8 mouse cellular contexts compared by ENCODE assay signal in the genomic region with DNA sequence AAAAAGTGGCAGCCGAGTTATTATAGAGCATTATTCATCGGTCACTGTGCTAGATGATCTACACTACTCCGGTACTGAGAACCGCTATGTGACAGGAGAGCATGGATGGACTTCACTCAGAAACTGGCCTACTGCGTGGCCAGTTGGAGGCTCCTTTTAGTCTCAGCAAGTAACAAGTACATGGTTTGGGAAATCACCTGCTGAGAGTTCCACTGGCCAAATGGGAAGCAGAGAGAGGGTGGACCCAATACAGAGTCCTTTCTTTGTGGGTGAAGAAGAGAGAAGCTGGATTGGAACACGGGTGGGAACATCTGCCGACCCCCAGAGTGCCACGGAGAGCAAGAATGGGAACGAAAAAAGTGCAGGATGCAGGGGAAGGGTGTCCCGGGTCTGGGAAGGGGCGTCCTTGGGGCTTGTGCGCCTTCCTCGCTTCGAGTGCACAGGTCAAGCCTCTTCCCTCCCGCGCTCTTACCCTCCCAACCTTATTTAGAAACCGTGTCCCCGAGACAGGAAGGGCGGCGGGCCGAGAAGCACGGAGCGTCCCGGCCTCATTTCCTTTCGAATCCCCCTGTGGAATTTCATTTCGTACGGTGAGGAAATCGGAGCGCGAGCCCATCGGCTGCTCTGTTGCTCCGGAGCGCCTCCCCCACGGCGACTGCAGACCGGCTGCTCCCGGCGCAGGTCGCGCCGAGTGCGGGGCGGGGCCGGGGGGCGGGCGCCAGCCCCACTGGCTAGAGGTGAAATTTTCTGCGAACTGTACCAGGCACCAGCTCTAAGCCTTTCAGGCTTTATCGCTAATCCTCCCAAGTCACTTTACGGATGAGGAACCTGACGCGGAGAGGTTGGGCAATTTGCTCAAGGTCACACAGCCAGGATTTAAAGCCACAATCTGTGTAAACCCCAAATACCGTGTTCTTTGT. TPM values are rescaled to one million over a fixed set of nuclear protein-coding genes. Genes with fewer than 3 reads are reported as not detected.
A peak's percentile ranks its signal among the peaks of the same experiment; 100 is the strongest.
DNase-seq lines count a peak whose midpoint lies in the region.

No protein-coding gene starts in this region.

- peaks cover 34% of the 10 kb centered on the region for H3K27me3 ChIP-seq in hindbrain, embryonic 10.5 days (ENCODE audit: insufficient read depth, poor library complexity, severe bottlenecking)

- H3K27ac ChIP-seq in hindbrain, embryonic 10.5 days, result peak overlapping the region; percentile 90

- peak; percentile 84 for DNase-seq in MN1 (ENCODE audit: low spot score)
- peak; percentile 76 for DNase-seq in cerebellum, adult 11-12 months
- peak; percentile 70 for DNase-seq in forelimb bud, embryonic 11.5 days (ENCODE audit: low read depth, low spot score)
- peak; percentile 77 for DNase-seq in hindbrain, embryonic 10.5 days (ENCODE audit: low spot score)
- DNase-seq in layer of hippocampus, postnatal 14 days (ENCODE audit: low spot score in 2 of 2), result peak; percentile 41 to 49
- DNase-seq in lung, postnatal 10 days, result peak; percentile 88
- peak; percentile 47 for DNase-seq in ovary, postnatal 14 days (ENCODE audit: low spot score)
- DNase-seq in thymus, postnatal 14 days, result peak; percentile 49

- peaks cover 39% of the 10 kb centered on the region for H3K4me1 ChIP-seq in hindbrain, embryonic 10.5 days (replicated peaks)

- WGBS in hindbrain, embryonic 10.5 days, result 5% methylated on average over 52 of the region's 52 CpGs

- peaks cover 16% of the 10 kb centered on the region for H3K36me3 ChIP-seq in hindbrain, embryonic 10.5 days

- H3K9me3 ChIP-seq in hindbrain, embryonic 10.5 days, result no peaks in the 10 kb centered on the region

- peak overlapping the region; percentile 77 for H3K4me3 ChIP-seq in hindbrain, embryonic 10.5 days

RNA-seq across cellular contexts. Expression of a gene that starts 0.7 kb away (rescaled TPM):
- 14.9 and 15.0 TPM in 2 replicates for polyA plus RNA-seq in hindbrain, embryonic 10.5 days (2016; fragmentation: Nextera tagmentation; extraction: Ambion mirVana)
- 10 to 100 TPM; 70.3 to 80.9 TPM for total RNA-seq in layer of hippocampus, postnatal 14 days (2021)

RNA-seq across cellular contexts. Expression of a gene that starts 0.8 kb away (rescaled TPM):
- 3.0 and 4.4 TPM in 2 replicates for polyA plus RNA-seq in hindbrain, embryonic 10.5 days (2016; fragmentation: Nextera tagmentation; extraction: Ambion mirVana)
- total RNA-seq in layer of hippocampus, postnatal 14 days (2021), result 10 to 100 TPM in 1 of 2 experiments, 1 to 10 TPM in 1; 8.9 to 11.7 TPM

Comparison
In these comparisons a context has a peak if more than half of its experiments do, and no peak if none do; other contexts are left out.
1. Peak in every context shown above with its lines: DNase-seq, H3K4me3 ChIP-seq and H3K27ac ChIP-seq.